In genomic region chr16:46497686-46498420, GRCm38 (mm10) we compare ENCODE assay signal across 7 mouse cellular contexts. TPM values are rescaled to one million over a fixed set of nuclear protein-coding genes. Genes with fewer than 3 reads are reported as not detected.
A peak's percentile ranks its signal among the peaks of the same experiment; 100 is the strongest.
DNase-seq lines count a peak whose midpoint lies in the region; ATAC-seq lines count a peak whose summit lies in the region.

No protein-coding gene starts in this region.

- peak overlapping the region; percentile 99 for H3K27ac ChIP-seq in forebrain, embryonic 10.5 days
- peak overlapping the region; percentile 95 for H3K27ac ChIP-seq in midbrain, embryonic 12.5 days (replicated peaks)

- WGBS in forebrain, embryonic 10.5 days, result under 1% methylated on average over 32 of the region's 32 CpGs
- WGBS in midbrain, embryonic 12.5 days, result under 1% methylated on average over 32 of the region's 32 CpGs

- peak overlapping the region; percentile 95 for H3K9ac ChIP-seq in midbrain, embryonic 12.5 days (replicated peaks)

- ATAC-seq in hematopoietic stem cell, adult 5-6 weeks (replicated peaks in 1 of 2; ENCODE audit: insufficient read depth in 1 of 2, low FRiP score in 2 of 2, low TSS enrichment in 1 of 2, low read depth in 1 of 2, poor library complexity in 2 of 2, severe bottlenecking in 2 of 2), result peak; percentile 21 to 34; a peak in 2 of 4 replicates
- ATAC-seq in midbrain, embryonic 12.5 days (ENCODE audit: low FRiP score, low read depth), result no peak

- H3K9me3 ChIP-seq in forebrain, embryonic 10.5 days, result no peaks in the 10 kb centered on the region
- no peaks in the 10 kb centered on the region for H3K9me3 ChIP-seq in midbrain, embryonic 12.5 days

- DNase-seq in NIH3T3 (ENCODE audit: low read depth), result peak; percentile 41
- DNase-seq in adrenal gland, postnatal 25 days, result peak; percentile 48
- peak; percentile 20 for DNase-seq in forebrain, embryonic 10.5 days (ENCODE audit: extremely low spot score, low spot score)
- DNase-seq in layer of hippocampus, postnatal 36 days, result peak; percentile 30 to 38
- peak; percentile 34 for DNase-seq in telencephalon, adult 2 months (ENCODE audit: low read depth, low spot score)

- peak overlapping the region; percentile 94 for H3K4me3 ChIP-seq in forebrain, embryonic 10.5 days
- H3K4me3 ChIP-seq in midbrain, embryonic 12.5 days, result peak overlapping the region; percentile 94

- peak overlapping the region; percentile 81 for H3K4me2 ChIP-seq in midbrain, embryonic 12.5 days (replicated peaks)

- peaks cover 44% of the 10 kb centered on the region for H3K4me1 ChIP-seq in forebrain, embryonic 10.5 days
- peaks cover 21% of the 10 kb centered on the region for H3K4me1 ChIP-seq in midbrain, embryonic 12.5 days

- H3K27me3 ChIP-seq in forebrain, embryonic 10.5 days (ENCODE audit: poor library complexity, severe bottlenecking), result no peaks in the 10 kb centered on the region
- H3K27me3 ChIP-seq in midbrain, embryonic 12.5 days, result no peaks in the 10 kb centered on the region

- H3K36me3 ChIP-seq in forebrain, embryonic 10.5 days (replicated peaks), result no peaks in the 10 kb centered on the region
- no peaks in the 10 kb centered on the region for H3K36me3 ChIP-seq in midbrain, embryonic 12.5 days

RNA-seq across cellular contexts. Expression of gene Nectin3, which starts 0.5 kb away (rescaled TPM):
- 38.0 and 38.3 TPM in 2 replicates for total RNA-seq in adrenal gland, postnatal 25 days (2021)
- polyA plus RNA-seq in forebrain, embryonic 10.5 days (2016; fragmentation: Nextera tagmentation; extraction: Ambion mirVana), result 30.6 and 36.8 TPM in 2 replicates
- 2.9 and 3.8 TPM in 2 replicates for total RNA-seq in hematopoietic stem cell, adult 5-6 weeks (2017)
- total RNA-seq in layer of hippocampus, postnatal 36 days (2021), result 10 to 100 TPM; 60.3 to 61.3 TPM
- 51.0 and 66.5 TPM in 2 replicates for polyA plus RNA-seq in midbrain, embryonic 12.5 days (2016; fragmentation: Nextera tagmentation; extraction: Ambion mirVana)
